Mouse (Mus musculus) heart, embryonic 12.5 days (tissue): ENCODE measurements around the gene Sertm1. TPM values are rescaled to one million over a fixed set of nuclear protein-coding genes. Genes with fewer than 3 reads are reported as not detected.

Source experiments
- ATAC-seq: fragments of 200-750 bp; cut with Nextera tagmentation; 2 replicates; pipeline ENCODE4 v1.8.0; 2017; ENCODE audit warnings: moderate TSS enrichment, moderate library complexity; ENCODE audit not compliant: insufficient number of reproducible peaks, low FRiP score
- H3K27ac ChIP-seq: fragments of 300-500 bp; sonication (generic); 2 replicates; pipeline ENCODE4 v1.5.1; 2016; ENCODE audit warnings: mild to moderate bottlenecking, moderate library complexity; ENCODE audit not compliant: poor library complexity, severe bottlenecking
- H3K27me3 ChIP-seq: fragments of 300-500 bp; sonication (generic); replicated peaks from 2 replicates; pipeline ENCODE4 v1.6.1; 2016; ENCODE audit warnings: mild to moderate bottlenecking, moderate library complexity
- H3K36me3 ChIP-seq: fragments of 300-500 bp; sonication (generic); 2 replicates; pipeline ENCODE4 v1.6.1; 2016; ENCODE audit warnings: mild to moderate bottlenecking, moderate library complexity
- H3K4me1 ChIP-seq: fragments of 300-500 bp; sonication (generic); replicated peaks from 2 replicates; pipeline ENCODE4 v1.6.1; 2016; ENCODE audit warnings: mild to moderate bottlenecking
- H3K4me2 ChIP-seq: fragments of 300-500 bp; sonication (generic); 2 replicates; pipeline ENCODE4 v1.6.1; 2016; ENCODE audit warnings: mild to moderate bottlenecking, moderate library complexity
- H3K4me3 ChIP-seq: fragments of 300-500 bp; sonication (generic); 2 replicates; pipeline ENCODE4 v1.5.1; 2016; ENCODE audit warnings: mild to moderate bottlenecking
- H3K9ac ChIP-seq: fragments of 300-500 bp; sonication (generic); 2 replicates; pipeline ENCODE4 v1.6.1; 2016; ENCODE audit warnings: mild to moderate bottlenecking, moderate library complexity
- H3K9me3 ChIP-seq: fragments of 300-500 bp; sonication (generic); replicated peaks from 2 replicates; pipeline ENCODE4 v1.6.1; 2016; ENCODE audit warnings: mild to moderate bottlenecking, moderate library complexity
- WGBS: fragments of 180-500 bp; shearing (Covaris S2); methylation state at CpG from one replicate; pipeline ENCODE4 v1.1.7; 2016; 5-methylcytosine and 5-hydroxymethylcytosine counted together
- polyA plus RNA-seq: library from polyadenylated mRNA; unstranded; fragments of >200 nt; fragmentation: Nextera tagmentation; extraction: Ambion mirVana; gene quantifications from 2 replicates; pipeline ENCODE4 v1.2.1, GENCODE M21; 2016

Gene Sertm1
- polyA plus RNA-seq, 1 experiment from 2014 or later = 0.18 TPM

- no peak overlapping the region for H3K4me3 ChIP-seq
- H3K4me1 ChIP-seq = no peaks in the 10 kb centered on the region
- 88% methylated on average over 2 of the region's 2 CpGs for WGBS
- no peaks in the 10 kb centered on the region for H3K36me3 ChIP-seq
- H3K4me2 ChIP-seq = no peak overlapping the region
- H3K27me3 ChIP-seq = no peaks in the 10 kb centered on the region
- H3K9me3 ChIP-seq = peaks cover 5% of the 10 kb centered on the region; the same call in 1 of the 2 replicates
- H3K27ac ChIP-seq = no peak overlapping the region
- no peak for ATAC-seq
- no peak overlapping the region for H3K9ac ChIP-seq
These were observed 29.2 kb downstream of the Sertm1 start for GRCm38 (mm10) chr3:54886501-54886900.

Other genes with a start within 250 kb of the Sertm1 start
- 76.3 and 82.2 TPM in 2 replicates for gene Supt20, start 223.1 kb downstream of the Sertm1 start, polyA plus RNA-seq
- gene Gm21958, start 201.5 kb downstream of the Sertm1 start, polyA plus RNA-seq = 1.0 TPM in 1 of 2 replicates, not detected in the other
- 74.6 and 82.6 TPM in 2 replicates for gene Exosc8, start 180.5 kb downstream of the Sertm1 start, polyA plus RNA-seq
- 35.8 and 41.2 TPM in 2 replicates for gene Alg5, start 180.3 kb downstream of the Sertm1 start, polyA plus RNA-seq
- gene Smad9, start 160.3 kb downstream of the Sertm1 start, polyA plus RNA-seq = 1.6 and 1.9 TPM in 2 replicates
- 41.8 and 49.4 TPM in 2 replicates for gene Rfxap, start 108.1 kb downstream of the Sertm1 start, polyA plus RNA-seq
- 1.3 and 2.0 TPM in 2 replicates for gene Ccna1, start 139.6 kb upstream of the Sertm1 start, polyA plus RNA-seq
- 49.0 and 49.1 TPM in 2 replicates for gene Spg20, start 196.2 kb upstream of the Sertm1 start, polyA plus RNA-seq
- gene Ccdc169, start 221.5 kb upstream of the Sertm1 start, polyA plus RNA-seq = 0.08 TPM in 1 of 2 replicates, not detected in the other